Mouse (Mus musculus) ES-Bruce4 (cell line): ENCODE measurements at regions not wholly inside any gene's neighbourhood (a gene's known extent, or its start where the extent isn't known, plus 50 kb on each side); places are given as distances from the start of the nearest gene placed in this dataset.

Experiments
- CTCF ChIP-seq: IDR thresholded peaks from one replicate; pipeline ENCODE4 v1.8.1; 2011; ENCODE audit warnings: low read depth, low read length
- EP300 ChIP-seq: IDR thresholded peaks from 2 replicates; pipeline ENCODE4 v1.6.1; 2011; ENCODE audit warnings: low read depth, low read length; ENCODE audit not compliant: insufficient read depth
- POLR2A ChIP-seq: IDR thresholded peaks from one replicate; pipeline ENCODE4 v1.8.1; 2011; ENCODE audit warnings: low read length; ENCODE audit not compliant: insufficient read depth

- no peak for TF ChIP-seq POLR2A
- no peak for TF ChIP-seq CTCF
- TF ChIP-seq EP300, result no peak
Measured at GRCm38 (mm10) chr19:54399651-54400050, 355.7 kb downstream of the Adra2a start.
